Mouse (Mus musculus) cerebellum, adult 9-10 months (tissue): ENCODE measurements at regions not wholly inside any gene's neighbourhood (a gene's known extent, or its start where the extent isn't known, plus 50 kb on each side); places are given as distances from the start of the nearest gene placed in this dataset.

Experiments
- DNase-seq: peaks from one replicate; pipeline ENCODE4 v3.0.0; 2022

DNA sequence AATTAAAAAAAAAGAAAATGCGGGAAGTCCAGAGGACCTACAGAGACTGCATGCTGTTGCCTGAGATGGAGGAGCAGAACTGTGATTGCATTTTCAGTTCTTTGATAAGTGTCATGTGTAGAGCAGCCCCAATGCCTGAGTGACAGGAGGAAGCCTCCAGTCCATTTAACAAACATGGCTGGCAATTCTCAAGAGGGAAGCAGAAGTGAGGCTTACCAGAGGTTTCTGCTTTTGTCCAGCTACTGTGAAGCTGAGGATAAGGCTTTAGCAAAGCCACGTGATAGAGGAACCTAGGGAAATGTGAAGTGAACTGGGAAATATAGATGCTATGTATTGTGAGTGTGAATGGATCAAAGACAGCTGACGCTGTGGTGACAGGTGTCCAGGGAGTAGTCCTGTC lies 56.6 kb downstream of the Sucnr1 start:
- no peak for DNase-seq

DNA sequence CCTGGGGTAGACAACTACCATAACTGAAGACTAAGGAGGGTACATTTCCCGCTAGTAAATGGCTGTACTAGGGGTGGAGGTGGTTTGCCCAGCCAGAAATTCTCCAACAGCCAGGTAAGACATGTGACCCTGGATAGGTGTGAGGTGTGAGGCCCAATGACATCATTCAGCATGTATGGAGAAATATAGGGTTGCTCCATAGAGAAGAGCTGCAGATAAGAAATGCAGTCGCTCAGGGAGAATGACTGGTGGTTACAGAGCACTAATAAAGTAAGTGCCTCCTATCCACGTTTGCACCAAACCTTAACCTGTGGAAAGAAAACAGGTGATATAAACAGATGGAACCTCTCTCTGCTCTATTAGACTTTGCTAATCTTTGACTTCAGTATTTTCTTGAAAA lies 78.2 kb downstream of the Sucnr1 start:
- DNase-seq, result no peak

DNA sequence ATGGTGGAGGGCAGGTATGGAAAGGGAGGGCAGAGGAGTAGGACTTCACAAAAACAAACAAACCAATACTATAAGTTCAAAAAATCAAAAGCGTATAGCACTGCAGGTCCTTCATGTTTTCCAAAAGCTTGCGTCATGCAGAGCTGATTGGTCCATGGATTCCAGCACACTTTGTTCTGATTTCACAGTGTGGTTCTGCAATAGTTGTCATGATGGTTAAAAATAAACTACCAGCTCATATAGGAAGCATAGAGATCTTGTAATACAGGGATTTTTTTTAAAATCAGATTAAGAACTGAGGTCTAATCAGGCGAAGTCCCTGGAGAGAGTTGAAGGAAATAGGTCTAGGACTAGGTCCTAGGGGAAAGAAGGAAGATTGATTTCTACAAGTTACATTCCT lies 86.0 kb downstream of the Sucnr1 start:
- DNase-seq, result no peak

DNA sequence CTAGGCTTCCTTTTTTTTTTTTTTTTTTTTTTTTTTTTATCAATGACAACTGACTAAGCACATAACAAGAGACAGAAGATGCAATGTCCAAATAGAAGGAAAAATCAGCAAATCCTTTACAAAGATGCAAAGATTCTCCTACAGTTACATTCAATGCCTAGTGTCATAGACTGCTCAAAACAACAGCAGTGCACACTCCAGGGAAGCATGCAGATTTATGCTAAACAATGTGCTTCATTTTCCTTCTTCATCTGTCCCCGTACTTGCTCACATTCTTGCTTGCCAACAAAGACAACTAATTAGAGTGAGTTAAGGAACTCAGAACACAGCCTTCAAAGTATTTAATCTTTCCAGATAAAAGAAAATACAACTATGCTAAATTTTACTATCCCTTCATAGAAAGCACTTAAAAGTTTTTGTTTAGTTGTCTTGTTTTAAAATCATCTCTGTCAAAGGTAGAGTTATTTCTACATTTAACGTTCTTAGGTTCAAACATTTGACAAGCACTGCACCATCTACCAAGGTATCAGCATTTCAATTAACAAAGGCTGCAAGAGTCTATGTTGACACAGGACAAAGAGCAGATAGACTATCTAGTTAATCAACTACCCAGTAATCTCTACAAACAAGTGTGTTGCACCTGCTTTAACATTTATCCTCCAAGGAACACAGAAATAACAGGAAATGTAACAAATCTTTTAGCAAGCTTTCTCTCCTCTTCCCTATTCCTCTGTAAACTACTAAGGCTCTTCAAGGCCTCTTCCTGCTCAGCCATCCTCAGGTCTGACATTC lies 86.7 kb downstream of the Sucnr1 start:
- no peak for DNase-seq

DNA sequence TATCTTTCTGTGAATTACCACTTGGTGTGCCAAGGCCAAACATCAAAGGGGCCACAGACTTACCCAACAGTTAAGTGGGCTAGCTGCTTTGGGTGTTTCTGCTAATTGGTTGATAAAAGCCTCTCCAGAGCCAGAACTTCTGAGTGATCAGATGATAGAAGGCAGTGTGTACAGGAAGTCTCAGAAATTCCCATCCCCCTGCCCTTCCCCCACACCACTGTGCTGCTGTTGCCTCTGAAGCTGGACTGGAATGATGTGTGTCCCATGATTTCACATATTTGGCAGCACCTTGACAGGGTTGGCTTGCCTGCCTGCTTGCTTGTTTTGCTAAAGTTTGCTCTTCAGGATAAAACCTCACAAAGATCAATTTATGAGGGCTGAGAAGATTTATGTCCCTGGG lies 87.9 kb downstream of the Sucnr1 start:
- no peak for DNase-seq

DNA sequence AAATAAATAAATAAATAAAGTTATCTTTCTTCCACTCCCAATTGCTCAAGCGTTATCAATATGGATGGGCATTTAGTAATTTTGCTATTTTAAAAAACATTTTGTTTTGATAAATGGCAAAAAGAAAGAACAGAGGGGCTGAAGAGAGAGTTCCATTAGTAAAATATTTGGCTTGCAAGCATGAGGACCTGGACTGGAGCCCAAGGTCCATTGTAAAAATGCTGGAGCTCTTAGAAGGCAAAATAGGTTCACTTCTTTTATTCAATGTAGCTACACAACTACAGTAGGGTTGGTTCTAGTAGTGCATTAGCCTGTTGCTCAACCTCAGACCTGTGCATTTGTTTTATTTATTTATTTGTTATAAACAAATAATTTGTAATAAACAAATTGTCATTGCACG lies 102.8 kb downstream of the Sucnr1 start:
- no peak for DNase-seq

DNA sequence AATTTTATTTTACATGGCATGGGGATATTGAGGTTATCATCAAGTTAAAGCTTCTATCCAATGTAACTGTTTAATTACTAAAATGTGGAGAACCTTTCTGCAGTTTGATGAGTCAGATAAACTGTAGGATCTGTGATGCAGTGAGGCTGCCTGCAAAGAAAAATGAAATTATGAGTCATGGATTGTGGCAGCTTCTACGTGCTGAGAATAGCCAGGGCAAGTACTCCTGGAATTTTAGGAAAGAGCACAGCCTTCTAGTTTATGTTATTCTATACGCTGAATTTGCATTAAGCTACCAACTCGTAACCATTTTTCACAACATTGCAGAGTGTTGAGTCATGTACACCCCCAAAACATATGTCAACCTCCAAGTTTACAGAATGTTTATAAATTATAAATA lies 114.4 kb downstream of the Sucnr1 start:
- DNase-seq, result no peak

DNA sequence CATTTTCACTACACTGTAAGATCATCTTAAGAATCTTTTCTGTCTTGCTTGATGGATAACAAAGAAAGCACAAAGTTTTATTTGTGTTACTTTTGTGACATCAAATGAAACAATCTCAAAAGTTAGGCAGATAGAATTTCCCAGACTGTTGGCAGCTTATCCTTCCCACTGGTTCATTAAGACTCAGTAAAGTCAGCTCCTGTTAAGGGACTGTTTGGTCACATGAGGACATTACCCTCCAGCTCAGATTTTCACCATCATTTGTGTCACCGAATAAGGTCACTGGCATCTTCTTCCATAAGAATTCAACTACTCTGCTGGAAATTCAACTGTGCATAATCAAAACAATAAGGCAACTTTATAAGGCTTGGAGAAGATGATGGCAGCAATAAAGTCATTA lies 126.3 kb downstream of the Sucnr1 start:
- DNase-seq, result no peak

DNA sequence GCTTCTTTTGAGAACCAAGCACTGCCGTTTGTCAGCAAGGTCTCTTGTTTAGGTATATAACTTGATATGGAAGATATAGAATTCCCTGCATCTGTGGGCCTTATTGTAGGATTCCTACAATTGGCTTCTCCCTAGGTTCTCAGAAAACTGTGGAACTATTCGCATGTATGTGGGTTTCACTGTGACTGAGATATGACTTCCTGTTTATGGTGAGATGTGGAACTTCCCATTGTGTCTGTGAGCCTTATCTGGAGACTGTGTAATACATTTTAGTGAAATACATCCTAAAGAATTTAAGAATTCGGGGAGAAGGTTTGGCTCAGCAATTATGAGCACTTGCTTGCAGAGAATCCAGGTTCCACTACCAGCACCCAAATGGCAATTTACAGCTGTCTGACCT lies 137.3 kb downstream of the Sucnr1 start:
- DNase-seq, result no peak

DNA sequence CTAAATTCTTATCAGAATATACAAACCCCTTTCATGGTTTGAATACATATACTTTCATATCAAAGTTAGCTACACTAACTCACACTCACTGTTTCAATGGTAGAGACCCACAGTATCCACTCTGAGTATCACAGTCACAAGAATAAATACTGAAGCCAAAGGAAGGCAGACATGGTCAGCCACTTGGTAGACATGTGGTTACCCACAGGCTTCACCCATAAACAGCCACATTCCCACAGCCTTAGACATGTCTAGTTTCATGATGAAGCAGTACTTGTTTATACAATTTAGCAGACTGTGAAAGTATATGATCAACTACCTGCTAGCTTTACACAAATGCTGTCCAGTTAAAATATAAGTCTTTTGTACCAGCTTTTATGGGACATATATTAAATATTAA lies 159.0 kb downstream of the Sucnr1 start:
- DNase-seq, result no peak

DNA sequence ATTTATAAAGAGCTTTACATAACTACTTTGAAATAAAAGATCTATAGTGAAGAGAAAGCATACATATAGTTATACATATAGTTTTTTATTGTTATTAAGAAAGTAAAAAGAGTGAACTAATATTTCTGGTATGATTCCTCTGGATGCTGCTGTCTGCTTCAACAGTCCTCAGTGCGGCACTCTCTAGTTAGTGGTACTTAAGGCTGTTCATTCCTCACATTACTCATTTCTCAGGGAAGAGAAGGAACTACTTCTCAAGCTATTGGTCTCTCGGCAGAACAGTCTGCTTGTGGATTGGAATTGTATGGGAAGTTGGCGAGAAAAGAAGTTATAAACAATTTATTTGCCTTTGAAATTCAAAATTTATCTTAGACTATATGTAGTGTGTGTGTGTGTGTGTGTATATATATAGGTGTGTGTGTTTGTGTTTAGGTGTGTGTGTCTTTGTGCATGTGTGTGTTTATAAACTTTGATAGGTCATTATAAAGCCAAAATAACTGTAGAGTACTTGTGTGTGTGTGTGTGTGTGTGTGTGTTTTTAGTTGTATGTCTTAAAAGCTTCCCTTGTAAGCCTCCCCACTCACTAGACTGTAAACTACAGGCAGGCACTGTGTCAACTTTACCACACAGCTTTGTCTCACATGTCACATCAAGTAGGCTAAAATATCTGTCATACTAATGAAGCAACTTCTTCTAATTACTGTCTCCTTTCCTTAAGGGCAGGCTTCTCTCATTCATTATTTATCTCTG lies 185.2 kb downstream of the Sucnr1 start:
- no peak for DNase-seq

DNA sequence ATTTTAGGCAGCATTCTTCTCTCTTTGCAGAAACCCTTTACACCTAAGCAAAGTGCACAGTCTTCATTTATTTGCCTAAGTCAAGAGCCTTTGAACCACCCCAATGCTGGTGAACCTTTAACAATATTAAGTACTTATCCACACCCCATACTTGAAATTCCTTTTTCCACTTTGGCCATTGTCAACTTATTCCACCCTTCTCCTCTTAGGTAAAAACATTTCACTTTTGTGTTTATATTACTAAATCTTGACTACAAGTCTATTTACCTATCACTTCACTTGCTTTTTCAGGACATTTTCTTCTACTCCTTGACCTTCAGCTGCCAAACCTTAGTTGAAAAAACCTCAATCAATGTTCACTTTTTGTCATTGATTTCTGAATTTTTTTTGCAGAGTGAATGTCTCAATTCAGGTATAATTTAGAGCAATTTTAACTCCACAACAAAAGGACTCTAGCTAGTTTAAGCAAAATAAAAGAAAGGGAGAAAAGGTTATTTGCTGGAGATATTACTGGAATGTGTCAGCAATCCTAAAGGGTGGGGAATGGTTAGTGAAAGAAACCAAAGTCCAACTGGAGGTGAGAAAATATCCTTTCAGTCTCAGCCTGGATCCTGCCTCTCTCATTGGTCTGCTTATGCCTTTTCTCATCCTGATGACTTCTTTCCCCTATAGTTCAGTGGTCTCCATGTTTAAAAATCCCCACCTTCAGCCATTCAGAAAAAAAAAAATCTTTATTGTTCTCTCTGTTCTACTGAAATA lies 185.9 kb downstream of the Sucnr1 start:
- no peak for DNase-seq

DNA sequence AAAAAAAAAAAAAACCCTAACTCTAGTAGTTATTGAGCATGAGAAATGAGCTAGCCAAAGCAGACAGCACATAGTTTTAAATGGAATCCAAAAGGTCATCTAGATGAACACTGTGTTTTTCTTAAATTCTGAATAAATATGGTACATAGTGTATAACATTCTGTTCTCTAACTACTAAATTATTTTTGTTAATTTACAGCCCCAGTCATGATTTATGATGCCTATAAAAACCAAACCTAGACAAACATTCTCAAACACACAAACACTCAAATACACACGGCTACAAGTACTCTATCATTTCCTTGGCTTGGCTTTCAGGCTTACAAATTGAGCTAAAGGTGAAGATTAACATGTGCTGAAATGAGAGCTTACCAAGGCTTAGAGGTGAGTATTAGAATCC lies 188.8 kb downstream of the Sucnr1 start:
- DNase-seq, result no peak

DNA sequence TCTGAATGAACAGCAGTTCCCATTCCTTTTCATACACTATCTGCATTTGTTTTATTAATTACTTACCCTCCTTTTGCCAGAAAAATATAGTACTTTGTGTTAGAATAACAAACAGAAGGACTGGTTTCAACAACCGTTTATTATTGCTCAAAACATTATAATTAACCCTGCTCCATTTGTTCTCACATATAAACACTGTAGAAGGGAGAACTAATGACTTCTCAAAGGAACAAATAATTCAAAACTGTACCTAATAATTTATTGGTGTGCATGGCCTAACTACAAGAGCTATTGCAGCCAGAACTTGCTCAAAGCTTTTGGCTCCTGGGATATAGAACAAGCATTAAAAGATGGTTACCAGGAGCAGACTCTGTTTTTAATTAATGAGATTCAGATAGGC lies 192.1 kb downstream of the Sucnr1 start:
- DNase-seq, result no peak

DNA sequence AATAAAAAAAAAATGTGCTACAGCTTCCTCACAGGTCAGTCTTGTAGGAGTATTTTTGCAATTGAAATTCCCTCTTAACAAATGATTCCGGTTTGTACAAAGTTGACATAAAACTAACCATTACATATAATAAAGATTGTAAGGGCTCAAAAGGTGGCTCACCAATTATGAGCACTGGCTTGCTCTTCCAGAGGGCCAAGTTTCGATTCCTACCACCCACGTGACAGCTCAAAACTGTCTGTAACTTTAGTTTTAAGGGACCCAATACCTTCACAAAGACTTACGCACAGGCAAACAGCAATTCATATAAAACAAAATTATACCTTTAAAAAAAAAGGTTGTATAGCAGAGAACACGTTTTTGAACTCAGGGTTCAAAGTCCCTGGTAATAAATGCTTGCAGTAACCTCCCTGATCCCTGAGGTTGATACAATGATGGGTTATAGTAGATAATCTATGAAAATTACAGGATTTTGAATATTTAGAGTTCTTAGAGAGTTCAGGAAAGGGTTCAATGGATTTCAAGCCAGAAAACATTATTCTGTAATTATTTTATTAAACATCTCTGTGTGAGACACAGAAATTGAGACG lies 193.7 kb downstream of the Sucnr1 start:
- DNase-seq, result no peak

DNA sequence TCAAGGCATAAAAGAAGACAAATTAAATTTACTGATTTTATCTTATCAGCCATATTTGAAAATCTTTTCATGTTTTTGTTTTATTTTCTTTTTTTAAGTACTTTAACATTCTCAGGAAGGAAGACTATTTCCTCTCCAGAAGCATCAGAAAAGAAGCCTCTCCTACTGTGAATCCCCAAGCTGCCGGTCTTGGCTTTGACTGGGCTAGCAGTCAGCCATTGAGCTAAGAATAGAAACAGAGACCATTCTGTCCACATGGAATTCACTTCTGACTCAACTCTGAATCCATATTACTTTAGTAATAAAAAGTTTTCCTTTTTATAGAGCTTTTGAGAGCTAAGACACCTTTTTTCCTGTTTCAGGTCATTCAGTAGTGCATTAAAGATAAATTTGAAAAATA lies 194.8 kb upstream of the Mbnl1 start:
- DNase-seq, result no peak

DNA sequence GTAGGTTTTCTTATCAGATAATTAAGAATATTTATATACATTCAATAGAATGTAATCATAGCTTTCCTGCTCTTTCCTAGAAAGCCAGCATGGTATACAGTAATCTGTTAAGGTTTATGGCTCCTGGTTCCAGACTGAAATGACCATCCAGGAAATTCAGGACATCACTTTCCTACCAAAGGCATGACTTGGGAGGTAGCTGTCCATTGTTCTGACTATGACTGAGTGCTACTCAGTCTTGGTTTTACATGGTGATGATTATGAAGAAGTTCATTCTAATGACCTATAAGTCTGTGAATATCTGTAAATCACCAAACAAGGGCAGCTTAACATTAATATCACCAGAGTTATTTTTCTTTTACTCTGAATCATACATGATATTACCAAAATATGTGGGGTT lies 191.4 kb upstream of the Mbnl1 start:
- DNase-seq, result no peak

DNA sequence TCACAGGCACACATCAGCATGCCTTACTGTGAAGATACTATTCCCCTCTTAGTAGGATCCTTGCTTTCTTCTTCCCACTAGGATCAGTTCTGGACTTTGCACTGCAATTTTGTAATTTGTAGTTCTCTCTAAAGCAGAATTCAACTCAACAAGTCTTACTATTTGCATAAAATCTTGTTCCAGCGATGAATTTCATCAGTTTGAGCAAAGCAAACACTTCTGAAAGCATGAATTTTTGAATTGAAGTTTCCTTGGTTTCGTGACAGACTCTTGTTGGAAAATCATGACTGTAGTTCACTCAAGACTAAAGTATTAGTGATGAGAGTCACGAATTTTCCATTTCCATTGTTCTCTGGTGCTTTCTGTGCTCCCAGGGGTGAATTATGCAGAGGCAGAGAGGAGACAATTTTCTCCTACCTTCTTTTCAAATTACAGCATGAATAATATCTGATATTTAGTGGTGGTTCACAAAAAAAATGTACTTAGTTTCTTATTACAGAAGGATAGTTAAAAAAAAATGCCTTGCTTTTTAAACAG lies 190.6 kb upstream of the Mbnl1 start:
- no peak for DNase-seq

DNA sequence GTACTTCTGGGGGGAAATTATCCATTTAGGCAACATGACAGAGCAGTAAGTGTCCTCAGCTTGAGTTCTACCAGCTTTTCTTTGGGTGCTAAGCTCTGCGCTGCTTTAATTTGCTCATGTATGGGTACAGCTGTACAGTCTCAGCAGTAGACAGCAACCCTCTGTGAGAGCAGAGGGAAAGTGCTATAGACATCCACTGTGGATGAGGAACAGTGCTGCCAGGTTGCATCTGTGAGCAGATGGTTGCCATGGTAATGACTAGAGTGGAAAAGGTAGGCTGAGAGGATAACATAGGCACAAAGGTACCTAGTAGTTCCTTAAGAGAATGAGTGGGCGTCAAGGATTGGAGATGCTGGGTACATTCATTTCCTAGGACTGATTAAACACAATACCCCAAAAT lies 180.5 kb upstream of the Mbnl1 start:
- DNase-seq, result no peak

DNA sequence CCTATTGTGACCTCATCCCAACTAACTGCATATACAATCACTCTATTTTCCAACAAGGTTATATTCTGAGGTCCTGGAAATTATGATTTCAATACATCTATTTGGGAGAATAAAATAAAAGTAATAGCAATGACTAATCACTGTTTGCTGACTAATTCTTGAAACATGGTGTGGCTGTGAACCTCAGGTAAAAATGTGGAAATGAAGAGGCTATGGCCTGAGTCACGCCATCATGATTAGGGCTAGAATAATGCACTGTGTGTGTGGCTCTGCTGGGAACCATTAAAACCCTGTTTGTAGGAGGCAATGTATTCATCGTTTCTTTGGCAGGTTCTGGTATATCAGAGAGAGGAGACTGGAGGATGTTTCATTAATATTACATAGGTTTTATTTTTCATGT lies 179.7 kb upstream of the Mbnl1 start:
- DNase-seq, result no peak

DNA sequence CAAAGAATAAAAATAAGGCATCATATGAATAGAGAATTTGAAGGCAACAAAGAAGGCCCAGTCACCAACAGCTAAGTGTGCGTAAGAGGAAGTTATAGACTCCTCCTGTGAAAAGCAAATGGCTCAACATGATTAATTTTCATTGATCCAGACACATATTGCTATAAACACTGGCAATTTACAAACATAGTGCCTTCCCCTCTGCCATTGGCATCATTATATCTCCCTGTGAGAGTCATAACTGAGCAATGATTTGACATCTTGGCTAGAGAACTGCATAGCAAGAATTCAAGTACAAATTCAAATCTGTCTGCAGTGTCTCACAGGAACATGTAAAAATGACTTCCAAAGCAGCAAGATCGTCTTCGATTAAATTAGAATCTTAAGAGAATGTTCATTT lies 167.2 kb upstream of the Mbnl1 start:
- DNase-seq, result no peak

DNA sequence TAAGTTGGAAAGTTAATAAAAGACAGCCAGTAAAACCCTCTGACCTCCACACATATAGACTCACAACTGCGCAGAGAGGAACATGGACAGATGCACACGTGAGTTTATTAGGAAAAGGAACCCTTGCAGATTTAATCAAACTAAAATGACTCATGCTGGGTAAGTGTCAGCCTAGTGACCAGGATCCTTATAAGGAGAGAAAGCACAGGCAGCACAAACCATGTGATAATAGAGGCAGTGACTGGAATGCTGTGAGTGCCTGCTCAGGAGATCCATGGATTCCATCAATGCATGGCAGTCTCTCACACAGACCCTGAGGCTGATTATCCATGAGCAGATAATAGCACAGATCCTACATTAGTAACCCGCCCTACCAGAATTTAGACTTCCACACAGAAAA lies 162.2 kb upstream of the Mbnl1 start:
- DNase-seq, result no peak

DNA sequence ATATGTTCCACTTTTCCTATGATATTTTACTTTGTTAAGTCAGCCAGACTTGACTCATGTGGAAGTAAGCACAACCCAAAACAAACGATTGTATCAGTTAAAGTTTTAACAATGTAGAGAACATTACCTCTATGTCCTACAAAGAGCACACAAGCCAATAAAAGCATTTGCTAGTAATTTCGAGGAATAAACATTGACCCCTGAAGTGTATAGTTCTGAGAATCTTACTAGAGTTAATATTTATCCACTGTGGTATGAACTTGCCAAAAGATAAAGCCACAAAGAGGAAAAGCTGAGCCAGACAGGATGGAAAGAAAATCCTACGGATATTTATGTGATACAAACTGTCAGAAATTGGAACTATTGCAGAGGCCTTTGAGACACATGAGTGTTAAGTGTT lies 161.5 kb upstream of the Mbnl1 start:
- DNase-seq, result no peak
